Mouse (Mus musculus) bone marrow, adult 2 months (tissue): ENCODE results near the gene Sorbs1.

Experiments used
- CTCF ChIP-seq: fragments of 200-500 bp; IDR thresholded peaks from 2 replicates; pipeline ENCODE4 v1.5.1; 2011; ENCODE audit warnings: low read length, control low read depth; ENCODE audit not compliant: control insufficient read depth, insufficient read depth
- POLR2A ChIP-seq: fragments of 200-500 bp; IDR thresholded peaks from 2 replicates; pipeline ENCODE4 v1.6.1; 2011; ENCODE audit warnings: low read depth, mild to moderate bottlenecking, control low read depth, low read length, borderline replicate concordance; ENCODE audit not compliant: control insufficient read depth

DNA sequence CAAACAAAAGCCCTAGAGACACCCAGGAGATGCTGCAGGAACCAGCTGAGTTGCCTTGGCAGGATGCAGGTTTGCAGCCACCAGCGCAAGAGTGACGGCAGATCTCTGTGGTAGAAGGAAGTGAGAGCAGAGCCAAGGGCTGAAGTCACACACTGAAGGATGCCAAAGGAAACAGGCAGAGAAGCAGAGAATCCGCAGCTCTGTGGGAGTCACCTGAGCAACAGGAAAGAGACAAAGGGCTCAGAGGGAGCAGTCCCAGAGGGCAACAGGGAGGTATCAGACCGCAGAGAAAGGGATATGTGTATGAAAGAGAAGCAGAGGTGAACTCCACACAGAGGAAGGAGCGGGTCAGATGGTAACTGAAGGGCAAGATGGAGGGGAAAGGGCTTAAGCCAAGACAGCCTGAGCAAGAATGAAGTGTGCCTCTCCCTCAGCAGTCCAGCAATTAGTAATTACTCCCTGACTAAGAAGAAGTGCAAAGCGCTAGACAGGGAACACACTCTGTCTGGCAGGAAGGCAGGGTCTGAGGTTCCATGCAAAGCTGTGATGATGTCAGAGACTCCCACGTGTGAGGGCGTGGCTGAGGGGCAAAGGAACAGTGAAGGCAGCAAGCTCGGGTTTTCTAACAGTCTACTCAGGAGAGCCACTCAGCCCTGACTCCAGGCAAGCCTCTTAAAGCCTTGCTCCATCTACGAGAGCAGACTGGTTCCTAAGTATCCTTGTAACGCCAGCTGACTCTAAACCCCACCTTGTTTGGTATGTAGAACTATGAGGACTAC lies 147.2 kb downstream of the Sorbs1 start:
- TF ChIP-seq CTCF (no peak), POLR2A (no peak)
